Mouse (Mus musculus) testis, adult 2 months (tissue): ENCODE results near the gene Serac1.

ENCODE experiments used
- CTCF ChIP-seq: fragments of 200-500 bp; IDR thresholded peaks from 2 replicates; pipeline ENCODE4 v1.5.1; 2012; ENCODE audit warnings: low read depth, mild to moderate bottlenecking, inconsistent platforms, low read length, moderate library complexity; ENCODE audit not compliant: control insufficient read depth, insufficient read depth, insufficient replicate concordance
- POLR2A ChIP-seq: fragments of 200-500 bp; IDR thresholded peaks from 2 replicates; pipeline ENCODE4 v1.6.1; 2012; ENCODE audit warnings: low read depth, mild to moderate bottlenecking, inconsistent platforms, low read length, moderate library complexity; ENCODE audit not compliant: control insufficient read depth

GRCm38 (mm10) chr17:6036458-6036857 lies 43.1 kb downstream of the Serac1 start:
- TF ChIP-seq CTCF, result no peak
- TF ChIP-seq POLR2A, result no peak
